Mouse (Mus musculus): ENCODE results near the gene Ap4m1. TPM values are rescaled to one million over a fixed set of nuclear protein-coding genes. Genes with fewer than 3 reads are reported as not detected.

The Ap4m1 gene
- polyA plus RNA-seq, 1 experiment from 2014 or later, result 15.2 TPM

DNA sequence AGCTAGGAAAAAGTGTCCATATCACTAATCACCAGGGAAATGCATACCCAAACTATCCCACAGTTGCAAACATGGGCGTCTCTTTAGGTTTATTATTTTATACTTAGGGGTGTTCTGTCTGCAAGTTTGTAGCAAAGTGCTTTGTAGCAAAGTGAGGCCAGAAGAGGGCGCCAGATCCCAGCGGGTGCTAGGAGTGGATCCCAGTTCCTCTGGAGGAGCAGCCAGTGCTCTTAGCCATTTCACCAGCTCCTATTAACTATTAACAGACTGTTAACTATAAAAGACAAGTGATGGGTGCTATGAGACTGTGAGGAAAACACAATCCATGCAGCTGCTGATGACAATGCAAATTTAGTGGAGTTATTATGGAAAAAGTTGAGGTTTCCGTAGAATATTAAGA lies 50.3 kb downstream of the Ap4m1 start:
- H3K9ac ChIP-seq, result no peak overlapping the region
- no peak overlapping the region for H3K27ac ChIP-seq
- peak; percentile 78 for DNase-seq (ENCODE audit: low spot score)
- no peak for ATAC-seq (ENCODE audit: low FRiP score)
- no peaks in the 10 kb centered on the region for H3K36me3 ChIP-seq (replicated peaks; ENCODE audit: control insufficient read depth, insufficient read depth)
- WGBS, result 27% methylated on average over 4 of the region's 4 CpGs
- no peaks in the 10 kb centered on the region for H3K9me3 ChIP-seq (ENCODE audit: control insufficient read depth, low read length)
- no peak overlapping the region for H3K4me2 ChIP-seq (replicated peaks)
- H3K4me3 ChIP-seq (replicated peaks; ENCODE audit: low read length), result no peak overlapping the region
- no peaks in the 10 kb centered on the region for H3K27me3 ChIP-seq (ENCODE audit: control insufficient read depth, insufficient read depth, low read length)
- no peaks in the 10 kb centered on the region for H3K4me1 ChIP-seq (replicated peaks; ENCODE audit: control insufficient read depth, insufficient read depth, low read length)

GRCm38 (mm10) chr5:138223287-138223686 lies 51.5 kb downstream of the Ap4m1 start:
- Histone ChIP-seq H3K4me2 (replicated peaks) (no peak overlapping the region), H3K4me1 (replicated peaks; ENCODE audit: control insufficient read depth, insufficient read depth, low read length) (no peaks in the 10 kb centered on the region), H3K9me3 (ENCODE audit: control insufficient read depth, low read length) (no peaks in the 10 kb centered on the region), H3K36me3 (replicated peaks; ENCODE audit: control insufficient read depth, insufficient read depth) (no peaks in the 10 kb centered on the region), H3K4me3 (replicated peaks; ENCODE audit: low read length) (no peak overlapping the region), H3K27ac (no peak overlapping the region), H3K9ac (no peak overlapping the region), H3K27me3 (ENCODE audit: control insufficient read depth, insufficient read depth, low read length) (no peaks in the 10 kb centered on the region)
- ATAC-seq (ENCODE audit: low FRiP score), result no peak
- WGBS, result 68% methylated on average over 3 of the region's 3 CpGs
- DNase-seq (ENCODE audit: low spot score), result no peak

DNA sequence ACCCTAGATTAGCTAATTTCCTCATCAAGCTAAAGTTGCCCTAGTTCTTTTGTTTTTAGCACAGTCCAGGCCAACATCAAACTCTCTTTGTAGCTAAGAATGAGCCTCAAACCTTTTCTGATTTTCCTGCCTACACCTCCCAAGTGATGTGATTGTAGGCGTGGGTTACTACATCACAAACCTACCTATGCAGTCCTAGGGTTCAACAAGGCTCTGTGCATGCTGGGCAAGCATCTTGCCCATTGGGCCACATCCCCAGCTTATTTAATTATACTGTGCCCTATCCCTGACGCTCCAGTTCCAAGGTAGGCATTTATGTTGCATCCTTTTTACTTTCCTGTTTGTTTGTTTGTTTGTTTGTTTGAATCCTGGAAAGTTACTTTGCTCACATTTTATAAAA lies 53.9 kb downstream of the Ap4m1 start, which contains the start of gene Nxpe5:
Gene Nxpe5 (plus strand): TSS at position 199 of the 400 bp plus-strand sequence.
- H3K27me3 ChIP-seq (ENCODE audit: control insufficient read depth, insufficient read depth, low read length), result no peaks in the 10 kb centered on the region
- no peak for DNase-seq (ENCODE audit: low spot score)
- no peak within 1 kb of the TSS for H3K4me3 ChIP-seq (replicated peaks; ENCODE audit: low read length)
- no peak within 1 kb of the TSS for H3K27ac ChIP-seq
- 66% methylated on average over 2 of the region's 2 CpGs for WGBS
- H3K4me2 ChIP-seq (replicated peaks), result no peak within 1 kb of the TSS
- no peaks in the 10 kb centered on the region for H3K9me3 ChIP-seq (ENCODE audit: control insufficient read depth, low read length)
- no peaks in the 10 kb centered on the region for H3K36me3 ChIP-seq (replicated peaks; ENCODE audit: control insufficient read depth, insufficient read depth)
- no peaks in the 10 kb centered on the region for H3K4me1 ChIP-seq (replicated peaks; ENCODE audit: control insufficient read depth, insufficient read depth, low read length)
- no peak within 1 kb of the TSS for H3K9ac ChIP-seq
- no peak for ATAC-seq (ENCODE audit: low FRiP score)

DNA sequence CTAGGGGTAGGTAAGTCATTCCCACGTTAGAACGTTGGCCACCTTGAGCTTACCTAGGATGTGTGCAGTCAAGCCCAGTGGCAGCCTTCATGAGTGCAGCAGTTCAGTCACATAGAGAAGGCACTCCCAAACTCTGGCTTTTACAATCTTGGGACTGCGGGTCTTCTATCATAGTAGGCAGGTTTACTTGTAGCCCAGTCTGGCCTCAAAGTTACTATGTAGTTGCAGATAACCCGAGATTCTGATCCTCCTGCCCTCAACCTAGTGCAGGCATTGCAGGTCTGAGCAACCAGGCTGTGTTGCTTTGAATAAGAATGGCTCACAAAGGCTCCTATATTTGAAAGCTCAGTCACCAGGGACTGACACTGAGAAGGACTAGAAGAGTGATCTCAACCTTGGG lies 54.7 kb downstream of the Ap4m1 start:
- Histone ChIP-seq H3K27ac (no peak overlapping the region), H3K9me3 (ENCODE audit: control insufficient read depth, low read length) (no peaks in the 10 kb centered on the region), H3K27me3 (ENCODE audit: control insufficient read depth, insufficient read depth, low read length) (no peaks in the 10 kb centered on the region), H3K9ac (no peak overlapping the region), H3K4me1 (replicated peaks; ENCODE audit: control insufficient read depth, insufficient read depth, low read length) (no peaks in the 10 kb centered on the region), H3K4me2 (replicated peaks) (no peak overlapping the region), H3K36me3 (replicated peaks; ENCODE audit: control insufficient read depth, insufficient read depth) (no peaks in the 10 kb centered on the region), H3K4me3 (replicated peaks; ENCODE audit: low read length) (no peak overlapping the region)
- WGBS, result 78% methylated on average over 4 of the region's 4 CpGs
- no peak for DNase-seq (ENCODE audit: low spot score)
- ATAC-seq (ENCODE audit: low FRiP score), result no peak

- Histone ChIP-seq H3K27ac (no peak overlapping the region), H3K9me3 (ENCODE audit: control insufficient read depth, low read length) (no peaks in the 10 kb centered on the region), H3K4me3 (replicated peaks; ENCODE audit: low read length) (no peak overlapping the region), H3K4me1 (replicated peaks; ENCODE audit: control insufficient read depth, insufficient read depth, low read length) (no peaks in the 10 kb centered on the region), H3K4me2 (replicated peaks) (no peak overlapping the region), H3K36me3 (replicated peaks; ENCODE audit: control insufficient read depth, insufficient read depth) (no peaks in the 10 kb centered on the region), H3K9ac (no peak overlapping the region), H3K27me3 (ENCODE audit: control insufficient read depth, insufficient read depth, low read length) (no peaks in the 10 kb centered on the region)
- DNase-seq (ENCODE audit: low spot score) (no peak), ATAC-seq (ENCODE audit: low FRiP score) (no peak)
- 74% methylated on average over 2 of the region's 2 CpGs for WGBS
Measured at GRCm38 (mm10) chr5:138227367-138227766, 55.6 kb downstream of the Ap4m1 start.

DNA sequence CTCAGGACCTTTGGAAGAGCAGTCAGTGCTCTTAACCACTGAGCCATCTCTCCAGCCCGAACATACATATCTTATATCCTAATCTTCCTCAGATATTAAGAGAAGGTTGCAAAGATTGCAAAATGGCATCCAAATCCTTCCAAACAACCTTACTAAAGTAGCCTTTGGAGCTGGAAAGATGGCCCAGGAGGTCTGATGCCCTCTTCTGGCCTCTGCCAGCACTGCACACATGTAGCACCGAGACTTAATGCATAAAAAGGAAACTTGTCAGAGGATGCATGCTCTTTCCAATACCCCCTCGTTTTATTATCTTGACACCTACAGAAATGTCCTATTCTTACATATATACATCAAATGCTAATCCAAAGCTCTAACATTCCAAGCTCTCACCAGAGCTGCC lies 56.2 kb downstream of the Ap4m1 start:
- Histone ChIP-seq H3K4me2 (replicated peaks) (no peak overlapping the region), H3K27ac (no peak overlapping the region), H3K9ac (no peak overlapping the region), H3K4me1 (replicated peaks; ENCODE audit: control insufficient read depth, insufficient read depth, low read length) (no peaks in the 10 kb centered on the region), H3K27me3 (ENCODE audit: control insufficient read depth, insufficient read depth, low read length) (no peaks in the 10 kb centered on the region), H3K4me3 (replicated peaks; ENCODE audit: low read length) (no peak overlapping the region), H3K9me3 (ENCODE audit: control insufficient read depth, low read length) (no peaks in the 10 kb centered on the region), H3K36me3 (replicated peaks; ENCODE audit: control insufficient read depth, insufficient read depth) (no peaks in the 10 kb centered on the region)
- ATAC-seq (ENCODE audit: low FRiP score), result no peak
- no peak for DNase-seq (ENCODE audit: low spot score)
- 51% methylated on average over 3 of the region's 3 CpGs for WGBS

DNA sequence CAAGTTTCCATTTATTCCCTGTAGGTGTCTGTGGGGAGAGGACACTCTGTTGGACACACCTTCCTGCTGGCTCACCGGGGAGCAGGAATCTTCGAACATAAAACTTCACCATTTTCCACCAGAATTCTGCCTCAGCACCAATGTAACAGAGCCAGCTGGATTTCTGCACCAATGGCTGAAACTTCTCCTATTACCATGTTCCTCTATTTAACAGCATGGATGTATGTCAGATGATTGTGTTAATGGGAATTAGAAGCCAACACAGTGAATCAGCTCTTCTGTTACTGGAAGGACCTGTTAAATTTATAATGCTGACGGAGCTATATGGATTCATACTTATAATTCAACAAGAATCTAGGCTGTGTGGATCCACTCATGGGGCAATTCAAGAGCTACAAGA lies 57.7 kb downstream of the Ap4m1 start:
- H3K4me1 ChIP-seq (replicated peaks; ENCODE audit: control insufficient read depth, insufficient read depth, low read length), result no peaks in the 10 kb centered on the region
- ATAC-seq (ENCODE audit: low FRiP score), result no peak
- no peak overlapping the region for H3K27ac ChIP-seq
- WGBS, result 91% methylated on average over 3 of the region's 3 CpGs
- no peak overlapping the region for H3K9ac ChIP-seq
- no peaks in the 10 kb centered on the region for H3K36me3 ChIP-seq (replicated peaks; ENCODE audit: control insufficient read depth, insufficient read depth)
- no peak overlapping the region for H3K4me3 ChIP-seq (replicated peaks; ENCODE audit: low read length)
- DNase-seq (ENCODE audit: low spot score), result no peak
- H3K4me2 ChIP-seq (replicated peaks), result no peak overlapping the region
- no peaks in the 10 kb centered on the region for H3K9me3 ChIP-seq (ENCODE audit: control insufficient read depth, low read length)
- no peaks in the 10 kb centered on the region for H3K27me3 ChIP-seq (ENCODE audit: control insufficient read depth, insufficient read depth, low read length)

MicroRNA genes within 50 kb of the gene (microRNA counts, 519-probe panel; counts per million panel counts)
- microRNA mmu-miR-106b (6,067 counts per million, percentile 80 among the panel's probes with 10 or more counts), microRNA mmu-miR-25 (6,321 counts per million, percentile 83 among the panel's probes with 10 or more counts), microRNA mmu-miR-93 (5,760 counts per million, percentile 73 among the panel's probes with 10 or more counts)

Small RNA genes within 50 kb of the gene (microRNA-seq; reads per million reads assigned to microRNA genes)
- 6,959 reads per million, percentile 94 among the genes with 10 or more reads in this experiment for gene Mir106b
- gene Mir25, result 366 reads per million, percentile 68 among the genes with 10 or more reads in this experiment
- 6,060 reads per million, percentile 92 among the genes with 10 or more reads in this experiment for gene Mir93

Other genes with a start within 250 kb of the Ap4m1 start
- gene Gjc3, start 208.9 kb upstream of the Ap4m1 start, polyA plus RNA-seq (2014; fragmentation: Nextera tagmentation; extraction: Ambion mirVana), result 0.80 and 1.2 TPM in 2 replicates
- not detected in 2 replicates for gene Azgp1, start 190.5 kb upstream of the Ap4m1 start, polyA plus RNA-seq (2014; fragmentation: Nextera tagmentation; extraction: Ambion mirVana)
- not detected in 2 replicates for gene Smok3a, start 150.7 kb upstream of the Ap4m1 start, polyA plus RNA-seq (2014; fragmentation: Nextera tagmentation; extraction: Ambion mirVana)
- gene Smok3b, start 150.6 kb upstream of the Ap4m1 start, polyA plus RNA-seq (2014; fragmentation: Nextera tagmentation; extraction: Ambion mirVana), result not detected in 2 replicates
- not detected in 2 replicates for gene Smok3c, start 118.8 kb upstream of the Ap4m1 start, polyA plus RNA-seq (2014; fragmentation: Nextera tagmentation; extraction: Ambion mirVana)
- 31.2 and 34.1 TPM in 2 replicates for gene Zkscan1, start 86.9 kb upstream of the Ap4m1 start, polyA plus RNA-seq (2014; fragmentation: Nextera tagmentation; extraction: Ambion mirVana)
- gene Zscan21, start 55.1 kb upstream of the Ap4m1 start, polyA plus RNA-seq (2014; fragmentation: Nextera tagmentation; extraction: Ambion mirVana), result 84.0 and 88.2 TPM in 2 replicates
- gene Zfp113, start 16.3 kb upstream of the Ap4m1 start, polyA plus RNA-seq (2014; fragmentation: Nextera tagmentation; extraction: Ambion mirVana), result 17.9 and 21.4 TPM in 2 replicates
- 239 and 253 TPM in 2 replicates for gene Cops6, start 10.9 kb upstream of the Ap4m1 start, polyA plus RNA-seq (2014; fragmentation: Nextera tagmentation; extraction: Ambion mirVana)
- gene Mcm7, start 420 bp downstream of the Ap4m1 start, polyA plus RNA-seq (2014; fragmentation: Nextera tagmentation; extraction: Ambion mirVana), result 71.6 and 78.1 TPM in 2 replicates
- gene Taf6, start 15.4 kb downstream of the Ap4m1 start, polyA plus RNA-seq (2014; fragmentation: Nextera tagmentation; extraction: Ambion mirVana), result 67.1 and 72.8 TPM in 2 replicates
- 29.5 and 31.5 TPM in 2 replicates for gene Cnpy4, start 15.5 kb downstream of the Ap4m1 start, polyA plus RNA-seq (2014; fragmentation: Nextera tagmentation; extraction: Ambion mirVana)
- 12.5 and 13.6 TPM in 2 replicates for gene Mblac1, start 22.3 kb downstream of the Ap4m1 start, polyA plus RNA-seq (2014; fragmentation: Nextera tagmentation; extraction: Ambion mirVana)
- gene Nxpe5, start 53.9 kb downstream of the Ap4m1 start, polyA plus RNA-seq (2014; fragmentation: Nextera tagmentation; extraction: Ambion mirVana), result 0.07 TPM in 1 of 2 replicates, not detected in the other
- 74.7 and 85.0 TPM in 2 replicates for gene Lamtor4, start 83.5 kb downstream of the Ap4m1 start, polyA plus RNA-seq (2014; fragmentation: Nextera tagmentation; extraction: Ambion mirVana)
- gene BC037034, start 92.0 kb downstream of the Ap4m1 start, polyA plus RNA-seq (2014; fragmentation: Nextera tagmentation; extraction: Ambion mirVana), result 19.5 and 19.7 TPM in 2 replicates
- 2.6 and 2.9 TPM in 2 replicates for gene Gal3st4, start 100.8 kb downstream of the Ap4m1 start, polyA plus RNA-seq (2014; fragmentation: Nextera tagmentation; extraction: Ambion mirVana)
- 0.15 TPM in 1 of 2 replicates, not detected in the other for gene Gm43720, start 108.0 kb downstream of the Ap4m1 start, polyA plus RNA-seq (2014; fragmentation: Nextera tagmentation; extraction: Ambion mirVana)
- gene Gpc2, start 108.0 kb downstream of the Ap4m1 start, polyA plus RNA-seq (2014; fragmentation: Nextera tagmentation; extraction: Ambion mirVana), result 23.9 and 24.2 TPM in 2 replicates
- gene Stag3, start 108.2 kb downstream of the Ap4m1 start, polyA plus RNA-seq (2014; fragmentation: Nextera tagmentation; extraction: Ambion mirVana), result 9.0 and 9.5 TPM in 2 replicates
- gene Pvrig, start 170.0 kb downstream of the Ap4m1 start, polyA plus RNA-seq (2014; fragmentation: Nextera tagmentation; extraction: Ambion mirVana), result 0.19 TPM in 1 of 2 replicates, not detected in the other